Mouse (Mus musculus) left cerebral cortex, postnatal 36 days (tissue): ENCODE measurements at regions not wholly inside any gene's neighbourhood (a gene's known extent, or its start where the extent isn't known, plus 50 kb on each side); places are given as distances from the start of the nearest gene placed in this dataset.
"Not testable (repeated sequence)": the region's sequence is repeated elsewhere in the genome, so short reads cannot be mapped to it uniquely, and the experiment has no call there.

ENCODE experiments used
- DNase-seq, 2 experiments: peaks; one replicate each; pipeline ENCODE4 v3.0.0; 2021 to 2022; ENCODE audit warnings: low spot score in 2 of 2, mixed read lengths in 1 of 2
- intact Hi-C: fragments of 180-260 bp; cut with DNase I; formaldehyde crosslinking; loops from one replicate; pipeline ENCODE4 v1.15.1; 2025

DNA sequence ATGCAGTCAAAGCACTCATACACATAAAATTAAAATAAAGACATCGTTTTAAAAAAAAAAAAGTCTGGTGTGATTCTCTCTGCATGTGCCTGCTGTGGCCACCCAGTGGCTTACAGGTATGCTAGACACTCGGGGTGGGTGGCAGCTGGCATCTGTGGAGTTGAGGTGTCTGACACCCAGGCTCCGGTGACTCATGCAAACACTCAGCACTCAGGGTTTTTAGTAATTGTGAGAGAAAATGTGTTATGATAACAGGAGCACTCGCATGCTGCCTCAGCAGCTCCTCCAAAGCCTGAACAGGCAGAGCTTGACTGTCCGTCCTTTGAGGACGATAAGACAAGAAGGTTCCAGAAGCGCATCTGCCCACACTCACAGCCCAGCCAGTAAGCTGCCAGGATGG lies 159.0 kb upstream of the A430005L14Rik start:
- DNase-seq, result peak in 1 of 2 experiments; percentile 20
- intact Hi-C loops, result no loop called here

DNA sequence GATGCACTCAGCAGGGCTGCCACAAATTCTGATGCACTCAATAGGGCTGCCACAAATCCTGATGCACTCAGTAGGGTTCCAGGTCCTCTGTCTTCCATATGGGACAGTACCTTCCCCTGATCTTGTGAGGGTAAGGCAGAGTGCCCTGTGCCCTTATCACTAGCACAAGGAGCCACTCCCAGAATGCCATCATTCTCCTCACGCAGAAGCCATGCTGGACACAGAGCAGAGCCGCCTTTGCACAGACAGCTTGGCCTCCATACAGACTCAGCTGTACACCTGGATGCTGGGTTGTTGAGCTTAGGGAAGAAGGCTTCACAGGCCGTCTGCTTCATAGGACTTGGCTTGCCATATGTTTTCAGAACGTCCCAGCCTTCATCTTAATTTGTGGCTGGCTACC lies 151.3 kb upstream of the A430005L14Rik start:
- no peak for DNase-seq
- intact Hi-C loops, result loop anchor here (5.0 kb wide), 1 partner anchor 137 kb away; no protein-coding TSS in a partner anchor

DNA sequence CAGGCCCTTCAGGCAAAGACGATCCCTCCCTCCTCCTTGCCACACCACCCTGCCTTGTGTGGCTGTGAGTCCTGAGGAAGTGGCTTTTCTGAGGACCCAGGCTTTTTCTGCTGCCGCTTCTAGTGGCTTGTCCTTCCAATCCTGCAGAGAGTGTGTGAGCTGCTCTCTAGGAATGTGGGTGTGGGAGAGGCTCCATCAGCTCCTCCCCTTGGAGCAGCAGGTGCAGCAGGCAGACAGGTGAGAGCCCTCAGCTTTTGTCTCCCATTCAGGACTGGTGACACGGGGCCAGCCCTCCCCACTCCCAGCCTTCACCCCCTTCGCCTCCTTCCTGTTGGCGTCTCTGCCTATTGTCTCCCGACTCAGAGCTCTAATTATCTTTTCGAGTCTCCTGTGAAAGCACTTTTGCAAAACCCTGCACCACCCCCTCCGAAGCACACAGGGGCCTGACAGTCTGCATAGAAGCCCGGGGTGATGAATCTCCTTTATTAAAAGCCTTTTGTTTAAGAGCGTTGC lies 150.8 kb upstream of the A430005L14Rik start:
- DNase-seq, result no peak
- intact Hi-C loops, result loop anchor here (5.0 kb wide), 1 partner anchor 136 kb away; no protein-coding TSS in a partner anchor

DNA sequence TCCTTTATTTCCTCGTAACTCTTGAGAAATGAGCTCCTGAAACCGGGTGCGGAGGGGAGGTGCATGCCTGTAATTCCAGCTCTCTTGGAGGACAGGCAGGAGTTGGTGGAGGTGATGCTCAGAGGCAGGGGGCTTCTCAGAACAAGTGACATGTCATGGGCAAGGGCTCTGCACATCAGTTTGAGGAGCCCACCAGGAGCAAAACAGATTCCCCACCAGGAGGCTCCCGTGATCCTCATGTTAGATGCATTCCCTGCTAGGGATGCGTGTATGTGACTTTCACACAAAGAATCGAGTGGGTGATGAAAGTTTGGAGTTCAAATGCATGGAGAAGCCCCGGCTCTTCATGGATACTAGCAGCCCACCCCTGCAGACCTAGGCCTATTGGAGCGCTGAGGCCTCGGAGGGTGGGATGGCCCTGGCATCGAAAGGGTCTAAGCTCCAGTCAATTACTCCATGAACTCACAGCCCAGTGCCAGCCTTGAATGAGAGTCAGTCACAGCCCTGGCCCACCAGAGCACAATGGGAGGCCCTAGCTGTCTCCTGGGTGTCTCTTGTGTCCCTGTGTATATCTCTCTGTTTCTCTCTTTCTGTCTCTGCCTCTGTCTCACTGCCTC lies 150.1 kb upstream of the A430005L14Rik start:
- intact Hi-C loops, result loop anchor here (5.0 kb wide), 1 partner anchor 135 kb away; no protein-coding TSS in a partner anchor

DNA sequence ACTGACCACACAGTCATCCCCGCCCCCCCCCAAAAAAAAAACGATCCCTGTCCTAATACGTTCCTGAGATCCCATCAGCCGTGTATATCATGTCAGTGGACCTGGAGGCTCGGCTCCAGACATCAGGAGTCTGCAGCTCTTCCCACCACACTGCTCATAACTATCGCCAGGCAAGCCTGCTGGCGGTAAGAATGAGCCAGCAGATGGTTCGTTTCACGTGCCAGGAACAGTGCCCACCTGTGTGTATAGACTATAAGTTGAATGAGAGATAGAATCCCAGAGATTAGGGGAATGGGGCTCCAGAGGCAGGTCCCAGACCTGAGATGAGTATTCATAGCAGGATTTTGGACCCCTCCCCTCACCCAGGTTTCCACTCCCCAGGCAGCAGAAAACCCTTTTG lies 144.2 kb upstream of the A430005L14Rik start:
- intact Hi-C loops, result no loop called here
- DNase-seq, result no peak

More for the DNA sequence above, 150.1 kb upstream of the A430005L14Rik start:
- DNase-seq, result no peak

DNA sequence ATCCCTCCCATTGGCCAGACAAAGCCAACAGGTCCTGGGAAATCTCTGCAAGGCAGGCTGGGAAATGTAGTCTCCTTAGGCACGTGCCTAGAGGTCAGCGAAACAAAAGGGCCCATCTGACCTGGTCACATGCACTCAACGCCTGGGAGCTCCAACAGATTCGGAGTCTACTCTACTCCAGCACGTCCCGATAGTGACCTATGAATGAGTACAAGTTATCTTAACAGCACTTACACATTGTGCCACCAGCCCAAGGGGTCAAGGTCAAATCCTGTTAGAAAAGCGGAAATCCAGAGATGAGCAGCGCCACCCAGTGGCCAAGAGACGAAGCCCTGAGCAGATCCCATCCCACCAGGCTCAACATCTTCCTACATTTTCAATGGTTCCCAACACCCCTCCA lies 129.1 kb upstream of the A430005L14Rik start:
- peak in 1 of 2 experiments; percentile 8 for DNase-seq
- intact Hi-C loops, result no loop called here

DNA sequence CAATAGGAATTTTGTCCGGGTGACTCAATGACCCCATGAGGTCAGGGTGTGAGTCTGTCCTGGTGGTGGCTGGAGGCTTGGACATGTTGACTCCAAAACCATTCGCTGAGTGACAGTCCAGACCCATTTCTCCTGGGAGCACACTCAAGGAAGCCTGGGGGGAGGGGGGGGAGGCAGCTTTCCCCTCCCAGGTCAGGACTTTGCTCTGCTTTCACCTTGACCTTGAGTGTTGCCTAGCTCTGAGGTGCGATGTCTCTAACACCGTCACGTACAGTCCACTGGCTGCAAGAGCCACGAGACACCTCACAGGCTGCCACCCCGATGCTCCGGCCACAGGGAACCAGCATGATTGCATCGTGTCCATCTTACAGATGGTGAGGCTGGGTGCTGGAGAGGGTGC lies 127.3 kb upstream of the A430005L14Rik start:
- DNase-seq, result no peak
- intact Hi-C loops, result loop anchor here (10.0 kb wide), 1 partner anchor 325 kb away; no protein-coding TSS in a partner anchor

DNA sequence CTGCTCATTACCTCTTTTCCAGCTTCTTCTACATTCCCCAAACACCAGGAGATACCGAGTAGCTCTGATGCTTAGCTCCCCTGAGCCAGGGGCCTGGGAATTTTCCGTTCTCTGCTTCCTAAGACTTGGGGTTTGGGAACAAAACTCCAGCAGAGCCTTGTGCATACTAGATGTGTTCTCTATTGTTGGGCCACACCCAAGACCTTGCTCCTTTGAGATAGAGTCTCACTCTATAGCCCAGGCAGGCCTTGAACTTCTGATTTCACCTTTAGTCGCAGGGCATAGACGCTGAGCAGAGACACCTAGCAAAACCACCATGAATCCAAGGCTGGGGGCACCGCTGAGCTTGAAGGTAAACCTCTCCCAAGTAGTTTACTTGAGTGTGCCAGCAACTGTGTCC lies 126.5 kb upstream of the A430005L14Rik start:
- no peak for DNase-seq
- intact Hi-C loops, result loop anchor here (10.0 kb wide), 1 partner anchor 326 kb away; no protein-coding TSS in a partner anchor

DNA sequence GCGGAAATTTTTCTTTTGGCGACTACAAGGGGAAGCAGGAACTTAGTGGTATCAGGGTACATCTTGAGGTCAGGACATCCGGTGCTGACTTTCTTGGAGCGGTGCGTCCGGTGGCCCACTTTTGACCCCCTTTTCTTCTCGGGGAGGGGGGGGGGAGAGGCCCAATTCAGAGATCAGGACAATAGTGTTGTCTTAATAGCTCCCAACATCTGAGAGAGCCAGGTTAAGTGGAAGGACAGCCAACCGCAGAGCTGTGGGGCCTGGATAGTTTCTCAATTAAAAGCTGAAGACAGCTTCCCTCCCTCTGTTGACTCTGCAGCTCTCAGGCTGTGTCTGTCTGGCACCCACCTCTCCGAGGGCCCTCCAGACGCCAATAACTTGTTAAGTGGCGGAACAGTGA lies 125.8 kb upstream of the A430005L14Rik start:
- not testable (repeated sequence) for DNase-seq
- intact Hi-C loops, result loop anchor here (10.0 kb wide), 1 partner anchor 326 kb away; no protein-coding TSS in a partner anchor

DNA sequence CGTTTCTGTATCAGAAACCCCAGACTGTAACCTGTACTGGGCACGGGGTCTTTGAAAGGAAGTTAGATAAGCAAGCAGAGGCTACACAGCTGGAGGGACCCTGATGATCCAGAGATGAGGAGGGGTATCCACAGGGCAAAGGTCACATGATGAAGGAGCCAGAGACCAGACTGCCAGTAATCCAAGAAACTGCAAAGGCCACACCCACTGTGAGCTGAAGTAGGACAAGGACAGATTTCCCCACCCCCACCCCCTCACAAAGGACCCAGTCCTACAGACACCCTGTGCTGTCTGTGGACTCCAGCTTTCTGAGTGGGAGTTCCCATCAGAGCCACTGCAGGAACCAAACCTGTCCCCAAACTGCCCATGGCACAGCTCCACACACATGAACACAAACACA lies 124.9 kb upstream of the A430005L14Rik start:
- DNase-seq, result no peak

DNA sequence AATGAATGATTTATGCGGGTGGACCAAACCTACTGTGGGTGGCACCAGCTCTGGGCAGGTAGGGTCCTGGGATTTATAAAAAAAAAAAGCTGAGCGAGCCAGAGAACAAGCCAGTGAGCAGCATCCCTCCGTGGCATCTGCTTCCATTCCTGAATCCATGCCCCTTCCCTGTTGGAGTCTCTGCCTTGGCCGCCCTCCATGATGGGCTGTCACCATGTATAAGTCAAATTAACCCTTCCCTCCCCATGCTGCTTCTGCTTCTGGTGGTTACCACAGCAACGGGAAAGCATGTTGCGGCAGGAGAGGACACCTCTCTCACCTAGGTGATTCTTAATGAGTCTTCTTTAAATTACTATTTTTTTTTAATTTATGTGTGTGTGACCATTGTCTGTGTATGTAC lies 112.3 kb upstream of the A430005L14Rik start:
- intact Hi-C loops, result no loop called here

More for the DNA sequence above, 124.9 kb upstream of the A430005L14Rik start:
- intact Hi-C loops, result loop anchor here (10.0 kb wide), 1 partner anchor 327 kb away; no protein-coding TSS in a partner anchor

DNA sequence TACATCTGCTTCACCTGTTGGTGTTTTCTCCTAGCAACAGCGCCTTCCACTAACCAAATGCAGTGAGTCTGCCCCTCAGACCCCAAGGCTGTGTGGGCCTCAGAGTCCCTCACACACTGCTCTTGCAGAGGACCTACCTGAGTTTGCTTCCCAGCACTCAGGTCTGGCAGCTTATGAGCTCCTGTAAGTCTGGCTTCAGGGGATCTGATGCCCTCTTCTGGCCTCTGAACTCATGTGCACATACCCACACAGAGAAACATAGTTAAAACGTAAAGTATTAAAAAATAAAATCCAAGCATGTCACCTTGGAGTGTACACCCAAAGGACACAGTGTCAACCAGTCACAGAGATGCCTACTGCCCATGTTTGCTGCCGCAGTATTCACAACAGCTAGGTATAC lies 108.8 kb upstream of the A430005L14Rik start:
- intact Hi-C loops, result no loop called here
- DNase-seq, result no peak

More for the DNA sequence above, 112.3 kb upstream of the A430005L14Rik start:
- no peak for DNase-seq

DNA sequence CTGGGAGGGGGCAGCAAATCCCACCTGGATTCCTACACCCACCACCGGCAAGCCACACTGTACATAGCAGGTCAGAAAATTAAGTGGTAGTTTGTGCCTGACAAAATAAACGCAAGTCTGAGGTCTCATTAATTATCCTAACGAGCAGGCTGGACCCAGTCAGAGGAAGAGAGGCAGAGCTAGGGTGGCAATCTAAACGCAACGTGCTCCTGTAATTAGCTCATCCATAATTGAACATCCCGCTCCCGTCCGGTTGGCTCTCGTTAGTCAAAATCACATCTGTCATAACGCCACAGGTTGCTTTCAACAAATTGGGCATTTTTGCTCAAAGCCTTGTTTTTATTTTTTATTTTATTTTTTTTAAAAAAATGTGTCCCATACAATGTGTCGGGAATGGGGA lies 106.9 kb upstream of the A430005L14Rik start:
- intact Hi-C loops, result no loop called here
- DNase-seq, result no peak

DNA sequence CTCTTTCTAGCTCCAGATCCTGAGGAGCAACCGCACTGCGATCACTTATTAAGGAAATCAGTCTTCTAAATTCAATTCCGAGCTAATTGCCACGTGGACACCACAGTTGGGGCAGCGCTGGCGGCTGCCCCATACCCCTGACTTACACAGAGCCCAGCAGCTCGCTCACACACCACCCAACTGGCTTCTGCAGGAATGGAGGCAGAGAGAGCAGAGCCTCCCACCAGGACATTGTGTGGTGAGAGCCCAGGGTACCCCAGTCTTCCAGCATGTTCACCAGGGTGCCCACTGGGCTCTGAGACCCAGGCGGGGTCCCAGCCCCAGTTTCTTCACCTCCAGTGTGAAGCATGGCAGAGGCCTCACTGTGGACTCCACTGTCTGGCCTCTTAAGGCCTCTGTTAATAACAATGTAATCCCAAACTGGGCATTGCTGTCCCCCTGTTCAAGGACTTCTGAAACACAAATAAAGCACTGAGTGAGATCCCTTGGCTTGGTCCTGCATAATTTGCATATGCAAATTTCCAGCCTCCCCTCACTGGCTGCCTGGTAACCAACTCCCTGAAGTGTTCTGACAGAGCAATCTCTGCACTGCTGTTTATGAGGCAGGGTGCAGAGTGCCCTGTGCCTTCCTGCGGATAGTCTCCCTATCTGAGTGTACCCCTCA lies 102.8 kb upstream of the A430005L14Rik start:
- peak in 1 of 2 experiments; percentile 4 for DNase-seq
- intact Hi-C loops, result no loop called here

DNA sequence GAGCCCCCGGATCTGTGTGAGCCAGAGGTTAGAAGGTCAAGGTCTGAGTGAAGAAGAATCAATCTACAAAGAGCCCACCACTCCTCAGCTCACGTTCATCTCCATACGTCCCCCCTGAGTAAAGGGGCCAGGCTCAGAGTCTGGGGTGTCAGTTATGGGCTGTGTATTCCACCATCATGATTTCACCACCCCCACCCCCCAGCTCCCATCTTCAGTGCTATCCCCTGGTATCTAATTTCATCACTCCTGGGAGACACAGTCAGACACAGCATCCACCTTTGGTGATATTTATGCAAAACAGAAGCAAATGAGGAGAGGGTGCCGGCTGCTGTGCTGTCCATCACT lies 102.3 kb upstream of the A430005L14Rik start:
- DNase-seq, result no peak
- intact Hi-C loops, result no loop called here

DNA sequence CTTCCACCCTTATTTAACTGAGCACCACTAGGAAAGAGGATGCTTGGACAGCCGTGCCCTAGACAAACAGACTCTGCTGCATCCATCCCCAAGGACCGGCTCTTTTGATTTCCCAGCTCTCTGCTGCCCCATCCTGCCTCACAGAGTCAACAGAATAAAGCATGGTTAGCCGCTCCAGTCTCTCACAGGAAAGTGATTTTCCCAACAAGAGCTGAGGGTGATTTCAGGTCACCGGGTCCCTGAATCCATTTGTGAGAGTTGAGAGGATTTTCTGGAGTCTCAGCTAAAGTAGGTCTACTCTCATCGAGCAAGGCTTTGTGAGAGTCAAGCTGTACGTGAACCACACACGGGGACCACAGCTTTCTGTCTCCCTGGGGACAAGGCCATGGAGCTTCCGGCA lies 95.6 kb upstream of the A430005L14Rik start:
- intact Hi-C loops, result loop anchor here (1.0 kb wide), 1 partner anchor 20 kb away; no protein-coding TSS in a partner anchor

DNA sequence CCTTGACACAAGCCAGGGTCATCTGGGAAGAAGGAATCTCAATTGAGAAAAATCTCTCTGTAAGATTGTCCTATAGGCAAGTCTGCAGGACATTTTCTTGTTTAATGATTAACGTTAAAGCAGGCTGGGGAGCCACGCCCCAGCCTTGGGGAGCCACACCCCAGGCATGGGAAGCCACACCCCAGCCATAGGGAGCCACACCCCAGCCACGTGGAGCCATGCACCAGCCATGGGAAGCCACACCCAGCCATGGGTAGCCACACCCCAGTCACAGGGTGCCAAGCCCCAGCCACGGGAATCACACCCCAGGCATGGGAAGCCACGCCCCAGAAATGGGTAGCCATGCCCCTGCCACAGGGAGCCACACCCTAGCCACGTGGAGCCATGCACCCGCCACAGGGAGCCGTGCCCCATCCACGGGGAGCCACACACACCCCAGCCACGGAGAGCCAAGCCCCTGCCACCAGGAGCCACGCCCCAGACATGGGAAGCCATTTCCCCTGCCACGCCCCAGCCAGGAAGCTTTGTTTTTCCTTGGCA lies 94.8 kb upstream of the A430005L14Rik start:
- DNase-seq, result no peak
- intact Hi-C loops, result no loop called here

More for the DNA sequence above, 95.6 kb upstream of the A430005L14Rik start:
- no peak for DNase-seq

DNA sequence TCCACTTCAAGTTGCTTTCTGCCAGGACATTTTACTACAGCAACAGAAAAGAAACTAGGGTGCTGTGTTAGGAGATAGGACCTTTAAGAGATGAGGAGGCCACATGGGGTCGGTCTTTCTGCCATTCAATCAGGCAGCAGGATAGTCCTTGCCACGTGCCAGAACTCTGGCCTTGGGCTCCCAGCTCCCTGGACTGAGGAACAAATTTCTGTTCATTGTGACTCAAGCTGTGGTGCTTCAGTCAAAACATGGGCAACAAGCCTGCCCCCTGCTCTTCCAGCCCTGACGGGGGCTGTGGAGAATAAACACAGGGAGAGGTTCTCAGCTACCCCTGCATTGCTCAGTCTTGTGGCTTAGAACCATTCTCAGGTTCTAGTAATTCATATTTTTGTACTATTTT lies 84.7 kb upstream of the A430005L14Rik start:
- intact Hi-C loops, result no loop called here

DNA sequence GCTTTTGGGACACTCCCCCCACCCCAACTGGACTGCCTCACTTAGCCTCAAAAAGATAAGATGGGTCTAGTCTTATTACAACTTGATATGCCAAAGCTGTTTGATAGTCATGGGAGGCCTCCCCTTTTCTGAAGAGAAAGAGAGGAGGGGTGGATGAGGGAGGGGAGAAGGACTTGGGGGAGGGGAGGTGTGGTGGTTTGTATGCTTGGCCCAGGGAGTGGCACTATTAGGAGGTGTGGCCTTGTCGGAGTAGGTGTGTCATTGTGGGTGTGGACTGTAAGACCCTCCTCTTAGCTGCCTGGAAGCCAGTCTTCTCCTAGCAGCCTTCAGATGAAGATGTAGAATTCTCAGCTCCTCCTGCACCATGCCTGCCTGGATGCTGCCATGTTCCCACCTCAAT lies 82.0 kb upstream of the A430005L14Rik start:
- DNase-seq, intact Hi-C loops: not testable (repeated sequence)

More for the DNA sequence above, 84.7 kb upstream of the A430005L14Rik start:
- DNase-seq, result no peak

DNA sequence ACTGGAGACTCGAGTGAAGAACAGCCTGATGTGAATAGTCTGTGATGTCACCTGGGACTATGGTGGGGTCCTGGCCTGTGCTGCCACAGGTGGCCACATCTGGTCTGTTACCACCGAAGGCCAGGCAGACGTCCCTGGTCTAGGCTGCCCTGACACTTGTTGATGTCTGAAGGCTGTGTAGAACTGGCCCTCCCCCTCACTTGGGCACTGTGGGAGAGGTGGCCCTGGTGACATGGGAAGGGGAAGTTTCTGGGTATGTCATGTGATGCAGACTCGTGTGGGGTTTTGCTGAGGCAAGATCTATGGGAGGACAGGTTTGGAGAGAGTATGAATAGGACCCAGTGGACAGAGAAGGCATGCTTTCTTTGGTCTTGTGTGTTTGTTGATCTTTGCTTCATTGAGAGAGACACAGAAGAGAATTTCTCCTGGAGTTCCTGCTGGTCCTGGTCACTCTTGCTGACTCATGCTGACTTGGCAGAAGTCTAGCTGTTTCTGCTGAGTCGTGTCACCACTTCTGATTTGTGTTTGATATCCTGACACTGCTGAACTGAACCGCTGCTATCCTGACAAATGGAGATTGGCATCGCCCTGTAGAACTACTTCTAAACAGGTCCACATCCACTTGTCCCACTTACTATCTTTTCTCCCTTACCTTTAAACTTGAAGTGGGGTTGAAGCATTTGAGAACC lies 79.9 kb upstream of the A430005L14Rik start:
- intact Hi-C loops, result no loop called here
- no peak for DNase-seq
